Mouse (Mus musculus): ENCODE measurements around the gene Gm20696.

The Gm20696 gene

DNA sequence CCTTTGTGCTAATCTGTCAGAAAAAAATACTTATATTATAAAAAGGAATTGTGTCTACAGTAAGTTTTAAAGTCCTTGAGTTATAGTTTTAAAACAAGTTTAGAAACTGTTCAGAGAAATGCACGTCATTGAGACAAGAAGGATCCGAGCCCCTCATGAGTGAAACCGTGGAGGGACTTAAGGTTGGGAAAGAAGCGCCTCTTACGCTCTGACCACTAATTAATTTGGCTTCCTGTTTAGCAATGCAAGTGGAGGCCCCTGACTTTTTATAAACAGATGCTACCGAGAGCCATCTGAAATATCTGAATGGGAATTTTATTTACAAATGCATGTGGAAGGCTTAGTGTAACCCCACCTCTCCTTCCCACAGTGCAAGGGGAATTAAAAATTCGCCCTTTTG, 41.3 kb downstream of the Gm20696 start:
- DNase-seq (ENCODE audit: low spot score) = no peak

DNA sequence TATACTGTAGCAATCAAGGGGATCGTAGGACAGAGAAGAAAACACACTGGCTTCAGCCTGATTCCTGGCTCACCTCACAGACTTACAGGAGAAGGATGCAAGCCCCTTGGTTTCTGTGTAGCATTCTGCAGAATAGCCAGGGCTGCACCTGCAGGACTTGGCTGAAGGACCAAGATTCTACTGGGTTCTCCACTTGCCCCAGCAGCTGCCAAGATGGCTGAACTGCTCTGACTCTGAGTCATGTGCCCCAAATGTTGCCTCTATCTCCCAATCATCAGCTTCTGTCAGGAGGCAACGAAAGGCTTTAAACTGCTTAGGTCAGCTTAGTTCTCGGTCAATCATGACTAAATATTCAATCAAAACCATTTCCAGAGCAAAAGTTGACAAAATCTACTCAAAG, 42.1 kb downstream of the Gm20696 start:
- no peak for DNase-seq (ENCODE audit: low spot score)

DNA sequence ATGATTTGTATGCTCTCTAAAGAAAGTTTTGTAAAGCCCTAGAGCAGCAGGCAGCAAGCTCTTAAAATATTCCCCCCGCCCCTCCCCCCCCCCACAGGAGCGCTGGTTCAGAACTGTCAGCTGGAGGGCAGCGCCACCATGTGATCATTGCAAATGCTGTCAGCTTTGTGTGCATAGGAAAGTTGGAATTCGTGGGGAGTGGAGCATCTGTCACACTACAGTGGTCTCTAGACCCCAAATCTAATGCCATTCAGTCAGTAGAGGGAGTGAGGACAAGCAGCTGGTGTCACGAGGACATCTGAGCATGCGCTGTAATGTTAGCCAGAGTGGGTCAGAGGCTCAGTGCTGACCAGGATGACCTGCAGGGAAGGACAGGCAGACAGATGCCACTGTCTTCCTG, 43.0 kb downstream of the Gm20696 start:
- DNase-seq (ENCODE audit: low spot score) = no peak

DNA sequence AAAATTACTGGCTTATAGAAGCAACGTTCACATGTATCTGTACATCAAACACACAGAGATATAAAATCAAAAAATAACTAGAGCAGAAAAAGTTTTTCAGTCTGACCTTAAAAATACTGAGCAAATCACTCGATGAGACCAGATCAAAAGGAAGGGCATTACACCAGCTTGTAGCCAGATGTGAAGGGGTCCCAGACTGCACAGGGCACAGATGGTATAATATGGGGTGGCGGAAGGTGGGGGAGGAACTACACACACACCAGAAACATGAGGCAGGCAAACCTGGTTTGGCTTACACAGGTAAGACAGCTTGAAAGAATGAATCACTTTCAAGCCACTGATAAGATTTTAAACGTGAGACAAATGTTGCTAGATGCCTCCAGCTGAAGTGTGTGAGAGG, 45.4 kb downstream of the Gm20696 start:
- no peak for DNase-seq (ENCODE audit: low spot score)

DNA sequence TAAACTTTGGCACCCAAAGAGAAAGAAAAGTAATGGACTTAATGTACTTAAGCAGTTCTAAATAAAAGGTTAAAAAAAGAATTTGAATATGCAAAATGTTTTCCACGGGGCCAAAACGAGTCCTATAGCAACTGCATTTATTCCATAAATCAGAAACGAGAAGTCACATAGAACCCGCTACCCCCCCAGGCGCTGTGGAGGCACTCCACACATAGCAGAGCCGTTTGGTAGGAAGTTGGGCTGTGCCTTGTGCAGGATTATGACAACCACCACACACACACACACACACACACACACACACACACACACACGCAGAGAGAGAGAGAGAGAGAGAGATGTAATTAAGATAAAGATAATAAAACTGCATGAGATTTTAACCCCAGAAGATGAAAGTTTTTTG, 46.1 kb downstream of the Gm20696 start:
- DNase-seq (ENCODE audit: low spot score) = no peak

DNA sequence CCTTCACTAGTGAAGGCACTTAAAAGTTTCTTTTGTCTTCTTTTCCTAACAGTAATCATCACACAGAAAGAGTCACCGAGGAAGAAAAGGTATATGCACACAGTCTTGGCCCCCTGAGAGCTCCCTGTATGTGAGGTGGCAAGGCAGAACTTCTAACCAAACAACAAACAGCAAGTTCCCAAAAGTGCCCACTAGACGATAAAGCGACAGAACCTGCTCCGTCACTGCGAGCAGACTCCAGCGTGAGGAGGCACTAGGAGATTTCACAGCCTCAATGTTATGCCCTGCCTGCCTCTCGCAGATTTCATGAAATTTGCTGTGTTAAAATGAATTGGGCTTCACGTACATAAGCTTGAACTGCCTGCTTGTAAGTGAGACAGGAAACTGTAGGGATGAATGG, 46.6 kb downstream of the Gm20696 start:
- no peak for DNase-seq (ENCODE audit: low spot score)

DNA sequence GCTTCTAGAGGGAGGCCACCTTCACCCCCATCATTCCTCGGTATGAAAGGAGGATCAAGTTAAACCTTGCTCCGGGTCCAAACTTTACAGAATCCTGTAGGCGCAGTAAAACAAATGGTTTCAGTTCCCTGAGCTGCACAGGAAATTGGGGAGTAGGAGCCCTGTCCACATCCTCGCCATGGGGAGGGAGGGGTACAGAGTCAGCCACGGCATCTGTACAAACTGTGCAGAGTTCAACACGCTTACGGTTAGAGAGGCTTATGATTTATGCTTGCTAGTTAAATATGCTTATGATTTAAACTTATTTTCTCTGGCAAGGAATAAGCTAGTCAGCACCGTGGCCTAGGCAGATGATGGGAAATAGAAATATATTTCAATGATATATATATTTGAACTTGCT, 47.1 kb downstream of the Gm20696 start:
- DNase-seq (ENCODE audit: low spot score) = no peak

DNA sequence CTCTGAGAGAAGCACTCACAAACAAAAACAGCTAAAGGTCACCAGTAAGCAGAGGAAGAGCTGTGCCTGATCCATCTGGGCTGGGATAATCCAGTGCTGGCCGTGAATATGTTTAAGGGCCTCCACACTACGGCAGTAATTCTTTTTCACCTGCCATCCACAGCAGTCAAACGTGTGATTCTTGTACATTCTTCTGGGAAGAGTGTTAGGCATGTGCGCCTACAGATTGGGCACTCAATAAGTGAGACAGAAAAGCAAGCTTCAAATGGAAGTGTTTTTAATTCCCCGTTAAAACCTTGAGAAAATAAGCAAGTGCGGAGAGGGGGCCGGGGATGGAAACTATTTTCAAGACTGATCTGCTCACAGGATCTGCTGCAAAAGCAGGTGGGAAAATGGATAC, 48.7 kb downstream of the Gm20696 start:
- DNase-seq (ENCODE audit: low spot score) = no peak

DNA sequence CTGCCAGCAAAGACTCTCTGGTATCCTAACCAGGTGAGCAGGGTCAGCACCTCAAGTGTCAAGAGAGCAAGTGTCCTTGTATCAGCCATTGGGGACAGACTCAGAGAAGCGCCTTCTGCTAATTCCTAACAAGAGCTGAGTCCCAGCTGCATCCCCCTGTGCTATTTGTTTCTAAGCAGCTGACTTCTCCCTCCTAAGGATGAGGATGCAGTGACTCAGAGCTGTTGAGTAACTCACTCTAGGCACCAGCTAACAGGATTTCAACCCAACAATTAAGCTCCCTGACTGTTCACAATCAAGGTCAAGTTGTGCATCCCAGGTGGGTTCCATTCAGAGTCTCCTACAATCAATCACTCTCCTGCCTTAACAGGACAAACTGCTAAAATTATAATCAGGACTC, 49.2 kb downstream of the Gm20696 start:
- no peak for DNase-seq (ENCODE audit: low spot score)

DNA sequence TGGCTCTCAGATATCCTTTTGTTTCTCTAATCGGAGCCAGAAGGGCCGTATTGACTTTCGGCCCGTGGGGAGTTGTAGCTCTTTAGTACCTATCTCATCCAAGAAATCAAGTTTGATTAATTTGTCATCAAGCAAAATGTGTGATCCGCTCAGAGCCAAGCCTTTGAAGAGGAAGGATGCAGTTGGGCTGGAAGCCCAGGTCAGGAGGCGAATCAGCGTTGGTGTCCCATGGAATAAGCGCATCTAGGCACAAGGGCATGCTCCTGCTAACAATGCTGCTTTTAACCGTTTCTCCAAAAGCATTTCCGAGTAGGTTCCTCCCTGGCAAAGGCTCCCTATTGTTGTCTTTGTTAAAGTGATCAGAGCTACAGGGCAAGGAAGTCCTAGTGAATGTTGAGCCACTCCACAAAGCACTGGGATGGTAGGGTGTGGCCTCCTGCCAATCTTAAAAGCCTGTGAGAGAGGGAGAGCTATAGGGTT, 51.3 kb downstream of the Gm20696 start:
- DNase-seq (ENCODE audit: low spot score) = no peak

DNA sequence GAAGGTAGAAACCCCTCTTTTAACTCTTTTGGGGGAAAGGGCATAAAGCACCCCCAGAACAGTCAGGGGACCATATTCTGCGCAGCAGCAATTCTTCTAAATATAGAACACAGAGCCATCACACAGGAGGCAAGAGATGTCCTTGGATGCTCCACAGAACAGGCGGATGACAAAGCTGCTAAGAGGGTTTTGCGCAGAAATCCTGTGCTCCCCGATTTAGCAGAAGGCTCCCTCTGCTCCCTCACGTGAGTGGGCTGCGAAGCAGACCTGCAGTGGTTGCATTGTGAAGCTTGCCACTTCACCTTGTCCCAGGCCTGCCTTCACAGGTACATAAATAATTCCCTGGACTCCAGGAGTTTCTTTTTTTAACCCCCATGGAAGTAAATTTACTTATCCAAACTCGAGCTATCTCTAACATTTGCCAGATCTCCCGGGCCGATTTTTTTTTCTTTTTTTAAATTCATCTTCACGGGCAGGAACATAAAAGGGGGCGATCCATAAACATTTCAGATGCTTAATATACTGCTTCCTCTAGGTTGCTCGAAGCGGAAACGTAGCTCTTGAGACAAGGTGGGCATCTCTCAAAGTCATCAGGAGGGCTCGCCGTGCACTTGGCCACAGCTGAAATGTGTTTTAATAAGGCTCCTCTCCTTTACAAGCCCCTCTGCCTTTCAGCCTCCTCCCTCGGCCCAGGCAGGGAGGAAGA, 51.9 kb downstream of the Gm20696 start:
- no peak for DNase-seq (ENCODE audit: low spot score)

DNA sequence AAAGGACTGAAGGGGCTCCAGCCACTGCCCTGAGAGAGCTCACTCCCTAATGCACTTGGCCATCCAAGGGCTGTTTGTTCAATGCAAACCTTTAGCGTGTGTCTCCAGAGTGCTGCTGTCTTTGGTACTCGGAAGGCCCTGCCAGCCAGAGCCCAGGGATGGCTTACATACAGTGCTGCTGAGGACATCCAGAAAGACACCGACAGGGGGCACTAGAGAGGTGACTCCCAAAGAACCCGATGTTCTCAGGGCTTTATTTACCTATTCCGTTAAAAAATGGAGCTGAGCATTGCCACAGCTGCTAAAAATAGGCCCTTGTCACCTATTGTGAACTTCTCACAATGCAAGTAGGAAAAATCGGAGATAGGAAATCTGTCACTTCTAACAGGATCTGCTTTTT, 54.7 kb downstream of the Gm20696 start:
- DNase-seq (ENCODE audit: low spot score) = no peak

DNA sequence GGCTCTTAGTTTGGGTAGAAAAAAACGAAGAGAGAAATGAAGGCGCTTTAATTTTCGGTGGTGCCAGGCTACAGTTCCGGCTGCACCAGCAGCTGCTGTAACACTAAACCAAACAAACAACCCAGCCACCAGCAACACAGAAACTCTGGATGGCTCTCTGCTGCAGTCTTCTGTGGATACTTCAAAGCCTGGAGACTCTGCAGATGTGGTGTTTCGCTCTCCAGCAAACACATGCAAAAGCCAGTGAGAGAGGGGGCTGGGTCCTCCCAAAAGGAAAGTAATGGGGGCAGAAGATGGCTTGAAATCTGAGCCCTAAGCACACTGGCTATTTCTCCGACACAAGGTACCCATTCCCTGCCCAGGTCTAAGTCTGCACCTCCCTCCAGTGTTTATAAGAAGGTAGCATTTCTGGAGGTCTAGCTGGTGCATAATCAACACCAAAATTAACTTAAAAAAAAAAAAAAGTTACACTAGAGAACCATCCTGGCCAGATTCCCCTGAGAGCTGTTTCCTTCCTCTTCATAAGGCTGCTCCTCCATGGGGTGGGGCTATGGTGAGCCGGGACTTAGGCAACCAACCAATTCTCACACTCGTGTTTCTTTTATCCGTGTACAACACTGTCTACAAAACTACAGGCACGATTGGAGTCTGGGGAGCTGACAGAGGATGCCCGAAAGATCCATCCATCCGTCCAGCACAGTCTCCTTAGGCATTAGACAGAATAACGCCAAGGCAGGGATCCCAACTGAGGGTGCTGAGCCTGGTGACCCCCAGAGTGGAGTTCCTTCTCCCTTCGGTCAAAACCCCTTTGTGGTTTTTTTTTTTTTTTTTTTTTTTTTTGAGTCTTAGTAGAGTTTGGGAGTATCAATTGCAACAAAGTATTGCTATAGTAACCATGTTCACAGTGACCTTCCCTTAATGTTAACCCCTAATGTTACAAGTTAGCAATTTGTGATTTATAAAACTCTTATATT, 55.9 kb downstream of the Gm20696 start:
- DNase-seq (ENCODE audit: low spot score) = no peak

DNA sequence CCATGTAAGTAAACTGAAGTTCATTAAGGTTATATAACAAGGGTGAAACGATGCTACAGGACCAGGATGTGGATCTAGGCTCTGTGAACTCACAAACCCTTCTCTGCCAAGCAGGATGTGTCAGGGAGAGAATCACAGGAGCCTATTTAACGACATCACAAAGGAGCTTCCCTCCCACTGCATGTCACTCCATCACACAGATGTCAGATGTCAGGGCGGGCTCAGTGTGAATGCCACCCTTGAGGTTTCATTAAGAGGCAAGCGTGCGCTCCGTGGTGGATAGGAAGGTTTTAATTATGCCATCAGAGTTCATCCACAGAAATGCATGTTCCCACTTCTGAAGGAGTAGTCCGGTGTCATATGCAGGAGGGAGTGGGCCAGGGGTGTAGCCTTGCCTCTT, 60.5 kb downstream of the Gm20696 start:
- no peak for DNase-seq (ENCODE audit: low spot score)

DNA sequence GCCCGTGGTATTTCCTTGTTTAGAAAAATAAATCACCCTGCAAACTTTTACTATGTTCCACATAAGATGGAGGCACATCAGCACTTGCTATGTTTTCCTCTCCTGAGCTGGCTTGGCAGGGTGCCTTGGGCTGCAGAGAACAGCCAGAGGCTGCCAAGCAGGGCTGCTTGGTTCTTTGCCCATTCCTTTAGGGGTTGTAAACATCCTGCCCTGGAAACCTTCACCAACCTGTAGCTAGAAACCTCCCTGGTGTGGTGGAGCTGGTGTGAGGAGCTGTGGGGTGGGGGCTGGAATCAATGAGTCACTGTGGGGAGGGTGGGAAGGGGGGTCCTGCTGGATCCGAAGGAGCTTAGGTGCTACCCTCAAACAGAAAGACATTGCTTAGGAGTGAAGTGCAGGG, 61.8 kb downstream of the Gm20696 start:
- peak; percentile 64 for DNase-seq (ENCODE audit: low spot score)

DNA sequence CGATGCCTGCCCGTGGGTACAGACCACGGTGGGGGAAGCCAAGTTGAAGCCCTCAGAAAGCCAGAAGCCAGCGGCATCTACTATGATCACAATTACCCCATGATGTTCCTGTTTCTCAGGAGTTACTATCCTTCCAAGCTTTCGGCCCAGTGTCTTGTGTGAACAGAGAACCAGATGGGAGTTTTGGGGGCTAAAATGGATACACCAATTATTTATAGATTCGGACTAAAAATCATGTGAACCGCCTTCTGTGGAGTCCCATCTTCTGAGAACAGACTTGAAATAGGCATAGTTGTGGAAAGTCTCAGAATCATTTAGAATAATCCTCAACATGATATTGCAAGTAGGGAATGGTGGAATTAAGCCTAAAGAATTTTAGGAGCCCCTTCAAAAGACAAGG, 64.2 kb downstream of the Gm20696 start:
- no peak for DNase-seq (ENCODE audit: low spot score)

DNA sequence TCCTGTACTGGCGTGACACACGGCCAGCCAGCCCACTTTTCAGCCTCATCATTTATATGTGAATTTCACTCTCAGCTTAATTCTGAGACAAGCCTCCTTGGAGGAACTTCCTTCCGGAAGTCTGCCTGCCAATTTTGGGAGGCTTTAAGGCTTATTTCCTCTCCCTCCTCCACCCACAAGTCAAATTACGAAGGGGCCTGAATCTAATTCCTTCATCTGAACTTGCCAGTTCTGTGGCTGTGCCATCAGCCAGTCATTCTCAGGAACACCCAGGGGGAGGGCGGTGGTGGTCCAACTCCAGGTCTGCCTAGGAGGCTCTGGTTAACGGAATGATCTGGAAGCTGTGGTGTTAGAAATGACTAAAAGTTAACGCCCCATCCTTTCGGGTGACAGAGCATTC, 65.7 kb downstream of the Gm20696 start:
- DNase-seq (ENCODE audit: low spot score) = no peak

DNA sequence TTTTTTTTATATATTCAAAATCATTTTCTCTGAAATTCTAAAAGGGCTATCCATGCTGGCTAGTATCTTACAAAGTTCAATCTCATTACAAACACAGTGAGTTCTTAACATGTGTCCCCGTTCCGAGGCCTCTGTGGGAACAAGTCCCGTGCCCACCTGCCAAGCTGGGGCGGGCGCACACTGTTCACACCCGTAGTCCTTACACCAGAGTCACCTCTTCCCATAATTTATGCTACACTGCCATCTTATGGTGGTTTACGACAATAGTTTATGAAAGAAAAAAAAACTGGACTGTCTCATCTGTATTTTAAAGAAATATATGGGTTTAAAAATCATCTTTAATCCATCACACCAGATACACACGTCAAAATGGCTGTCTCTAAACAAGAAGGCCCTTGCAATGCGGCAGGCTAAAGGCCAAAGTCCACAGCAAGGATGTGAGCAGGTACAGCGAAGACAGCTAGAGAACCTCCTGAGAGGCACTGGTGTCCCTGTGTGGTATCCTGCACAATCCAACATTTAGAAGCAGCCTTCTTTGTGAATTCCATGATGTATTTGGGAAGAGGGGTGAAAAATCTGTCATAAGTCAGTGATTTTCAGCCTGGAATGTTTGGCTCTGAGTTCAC, 66.3 kb downstream of the Gm20696 start:
- DNase-seq (ENCODE audit: low spot score) = peak; percentile 28

DNA sequence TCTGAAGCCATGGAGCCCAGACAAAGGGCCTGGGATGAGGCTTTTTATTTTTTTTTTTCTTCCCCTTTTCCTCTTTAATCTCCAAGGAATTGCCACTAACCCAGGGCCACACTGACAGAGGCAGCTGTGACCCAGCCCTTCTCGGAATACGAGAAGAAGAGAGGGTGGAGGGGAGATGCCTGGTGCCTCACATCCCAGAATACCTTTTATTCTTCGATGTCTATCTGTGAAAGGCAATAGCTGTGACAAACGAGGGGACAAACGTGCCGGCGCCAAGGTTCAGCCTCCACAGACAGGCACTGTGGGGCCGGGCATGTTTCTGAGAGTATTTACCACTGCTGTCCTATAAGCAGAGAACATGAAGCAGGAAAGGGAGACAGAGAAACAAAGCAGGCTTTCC, 66.9 kb downstream of the Gm20696 start:
- no peak for DNase-seq (ENCODE audit: low spot score)

DNA sequence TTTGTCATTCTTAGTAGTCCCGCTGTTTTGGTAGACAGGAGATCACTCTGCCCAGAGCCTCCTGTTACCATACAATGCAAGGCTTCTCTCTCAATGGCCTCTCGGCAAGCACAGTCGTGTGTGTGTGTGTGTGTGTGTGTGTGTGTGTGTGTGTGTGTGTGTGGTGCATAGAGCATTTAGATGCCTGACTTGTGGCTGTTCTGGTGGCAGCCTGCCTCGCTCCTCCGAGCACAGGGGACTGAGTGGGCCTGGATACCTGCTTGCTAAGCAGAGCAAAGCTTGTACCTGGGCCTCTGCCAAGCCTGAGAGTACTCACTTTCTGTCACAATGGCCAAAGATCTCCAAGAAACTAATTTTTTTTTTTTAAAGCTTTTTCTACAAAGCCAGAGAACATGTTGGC, 67.4 kb downstream of the Gm20696 start:
- DNase-seq (ENCODE audit: low spot score) = no peak

DNA sequence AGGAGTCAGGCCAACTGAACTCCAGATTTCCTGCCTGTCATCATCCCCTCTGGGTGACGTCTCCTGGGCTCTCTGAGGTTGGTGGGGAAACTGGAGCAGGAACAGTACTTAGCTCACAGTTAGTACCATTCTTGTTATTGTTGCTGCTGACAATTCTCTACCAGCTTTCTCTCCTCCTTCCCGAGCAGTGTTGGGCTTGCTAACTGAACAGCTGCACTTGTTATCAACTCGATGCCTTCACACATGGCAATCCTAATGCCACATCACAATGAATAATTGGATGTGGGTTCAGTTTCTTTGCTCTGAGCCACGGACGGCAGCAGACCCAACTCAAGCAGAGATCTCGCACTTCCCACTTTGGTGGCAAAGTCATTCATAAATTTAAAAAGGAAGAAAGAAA, 89.6 kb downstream of the Gm20696 start:
- no peak for DNase-seq (ENCODE audit: low spot score)

DNA sequence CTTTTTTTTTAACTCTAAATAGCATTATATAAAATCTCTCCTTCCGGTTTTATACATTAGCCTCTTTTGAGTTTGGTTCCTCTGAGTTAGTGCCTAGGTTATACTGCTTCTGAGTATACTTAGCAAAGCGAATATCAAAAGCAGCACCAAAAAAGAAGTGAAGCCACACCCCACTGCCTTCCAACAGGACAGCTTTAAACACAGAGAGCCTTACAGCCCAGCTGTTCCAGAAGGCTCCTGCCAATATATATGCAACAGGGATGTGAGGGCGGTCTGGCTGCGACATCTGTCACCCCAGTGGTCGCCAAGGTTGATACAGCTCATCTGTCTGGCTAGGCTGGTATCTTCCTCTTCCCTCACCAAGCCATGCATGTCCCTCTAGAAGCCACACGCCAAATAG, 91.0 kb downstream of the Gm20696 start:
- no peak for DNase-seq (ENCODE audit: low spot score)

DNA sequence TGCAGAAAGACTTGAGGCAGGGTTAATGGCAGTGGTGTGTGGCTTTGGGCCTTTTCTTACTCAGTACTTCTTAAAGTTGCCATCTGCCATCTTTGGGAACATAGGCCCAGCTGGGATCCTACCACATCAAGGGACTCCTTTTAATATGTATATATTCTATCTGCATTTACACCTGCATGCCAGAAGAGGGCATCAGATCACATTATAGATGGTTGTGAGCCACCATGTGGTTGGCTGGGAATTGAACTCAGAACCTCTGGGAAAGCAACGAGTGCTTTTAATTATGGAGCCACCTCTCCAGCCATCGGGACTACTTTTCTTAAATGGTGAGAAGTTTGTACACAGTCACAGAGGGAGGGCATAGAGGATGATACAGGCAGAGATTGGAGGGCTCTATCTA, 93.3 kb downstream of the Gm20696 start:
- DNase-seq (ENCODE audit: low spot score) = no peak
